Mouse (Mus musculus): Measurements from ENCODE around the gene Copa.

Copa gene

DNA sequence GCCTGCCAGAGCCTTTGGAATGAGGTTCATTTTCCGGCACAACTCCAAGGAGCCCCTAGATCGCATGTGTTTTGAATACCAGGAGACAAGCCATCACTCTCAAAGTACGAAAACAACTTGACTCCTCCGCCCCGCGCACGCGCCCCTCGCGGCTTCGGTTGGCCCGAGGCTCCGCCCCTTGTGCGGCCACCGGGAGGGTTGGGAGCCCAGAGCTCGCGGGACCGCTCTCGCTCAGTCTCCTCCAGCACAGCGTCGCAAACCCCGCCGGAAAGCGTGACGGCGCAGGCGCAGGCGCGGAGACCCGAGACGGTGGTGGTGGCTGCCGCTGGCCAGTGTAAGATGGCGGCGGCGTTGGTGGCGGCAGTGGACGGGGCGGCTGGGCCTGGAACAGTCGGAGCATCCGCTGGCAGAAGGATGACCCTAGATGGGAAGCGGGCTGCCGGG is 65.5 kb downstream of the Copa start, which contains the start of gene Dcaf8:
Gene Dcaf8 (plus strand): TSS at position 250 of the 444 bp plus-strand sequence.
- DNase-seq: peak; percentile 100

- no peak for DNase-seq
Observed at GRCm38 (mm10) chr1:172148279-172148954, 66.1 kb downstream of the Copa start.

GRCm38 (mm10) chr1:172148955-172149815 is 66.9 kb downstream of the Copa start:
- DNase-seq: no peak

DNA sequence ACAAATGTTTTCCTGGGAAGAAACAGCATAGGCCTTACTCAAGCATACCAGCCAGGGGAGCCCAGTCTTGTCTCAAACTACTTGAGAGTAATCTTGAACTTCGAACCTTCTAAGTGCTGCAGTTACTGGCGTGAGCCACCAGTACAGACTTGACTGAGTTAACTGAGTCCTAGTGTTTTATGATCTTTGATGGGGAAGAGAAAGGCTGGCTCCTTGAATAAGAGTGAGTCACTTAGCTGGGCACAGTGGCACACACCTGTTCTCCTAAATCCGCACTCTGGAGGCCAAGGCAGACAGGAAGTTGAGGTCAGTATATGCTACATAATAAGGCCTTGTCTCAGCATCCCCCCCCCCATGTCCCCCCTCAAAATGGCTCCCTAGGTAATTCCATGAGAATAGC is 72.2 kb downstream of the Copa start:
- DNase-seq: no peak

GRCm38 (mm10) chr1:172155518-172155917 is 73.2 kb downstream of the Copa start:
- no peak for DNase-seq

- DNase-seq: no peak
Observed at GRCm38 (mm10) chr1:172159970-172160369, 77.6 kb downstream of the Copa start.

- DNase-seq: no peak
Observed at GRCm38 (mm10) chr1:172160508-172160907, 78.2 kb downstream of the Copa start.

GRCm38 (mm10) chr1:172162009-172162408 is 79.7 kb downstream of the Copa start:
- no peak for DNase-seq

DNA sequence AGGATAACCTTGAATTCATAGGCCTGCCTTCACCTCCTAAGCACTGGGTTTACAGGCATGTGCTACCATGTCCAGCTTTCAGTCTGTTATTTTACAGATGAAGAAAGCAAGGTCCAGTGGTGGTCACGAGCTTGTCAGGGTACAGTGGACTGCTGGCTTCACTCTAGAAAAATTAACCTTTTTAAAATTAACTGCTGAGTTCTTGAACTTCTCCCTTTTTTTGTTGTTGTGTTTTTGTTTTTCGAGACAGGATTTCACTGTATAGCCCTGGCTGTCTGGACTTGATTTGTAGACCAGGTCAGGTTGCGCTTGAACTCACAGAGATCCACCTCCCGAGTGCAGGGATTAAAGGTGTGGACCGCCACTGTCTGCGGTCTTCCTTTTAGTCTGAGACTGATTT is 80.6 kb downstream of the Copa start:
- no peak for DNase-seq

GRCm38 (mm10) chr1:172167911-172168310 is 85.6 kb downstream of the Copa start:
- DNase-seq: no peak

GRCm38 (mm10) chr1:172169809-172170208 is 87.5 kb downstream of the Copa start:
- peak; percentile 80 for DNase-seq
